Mouse (Mus musculus): ENCODE results near the gene Btbd9.

DNA sequence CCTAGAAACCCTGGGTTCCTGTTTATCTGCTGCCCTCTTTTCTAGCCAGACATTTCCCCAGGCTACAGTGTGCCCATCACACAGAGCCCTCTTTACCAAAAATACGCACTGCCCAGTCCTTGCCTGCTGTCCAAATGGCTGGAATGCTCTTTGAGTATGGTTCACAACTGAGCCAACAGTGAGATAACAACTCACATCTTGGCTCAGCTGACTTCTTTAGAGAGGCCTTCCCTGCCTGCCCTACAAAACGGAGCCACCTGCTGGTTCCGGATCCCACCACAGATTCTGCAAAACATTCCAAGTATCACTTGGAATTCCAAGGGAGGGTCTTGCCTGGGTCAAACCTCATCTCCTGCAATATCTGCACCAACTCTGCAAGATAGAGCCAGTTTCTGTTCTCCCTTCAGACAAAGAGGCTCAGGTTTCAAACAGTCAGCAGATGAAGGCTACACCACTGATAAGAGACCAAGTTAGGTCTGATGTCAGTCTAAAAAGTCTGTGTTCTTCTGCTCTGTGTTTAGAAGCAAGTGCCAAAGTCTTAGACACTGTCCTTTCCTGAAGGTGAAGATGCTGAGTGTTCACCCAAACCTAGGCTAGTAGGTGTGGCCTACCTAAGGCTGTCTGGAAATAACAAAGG is 130.4 kb downstream of the Btbd9 start:
- TF ChIP-seq CTCF (conservative IDR thresholded peaks at IDR 0.05; ENCODE audit: low read length) (no peak), NANOG (IDR thresholded peaks at IDR 0.05; ENCODE audit: borderline replicate concordance, low read length) (no peak)
